Comparison of ENCODE assay signal across 8 mouse cellular contexts in genomic region chr13:43615577-43616254, GRCm38 (mm10). TPM values are rescaled to one million over a fixed set of nuclear protein-coding genes. Genes with fewer than 3 reads are reported as not detected.
DNase-seq lines count a peak whose midpoint lies in the region; ATAC-seq lines count a peak whose summit lies in the region.

Gene Rnf182 (plus strand): TSS chr13:43615710.

- ATAC-seq in erythroblast, adult 5-6 weeks (replicated peaks; ENCODE audit: low FRiP score, poor library complexity, severe bottlenecking), result no peak
- ATAC-seq in intestine, embryonic 16.5 days, result peak; percentile 91

- peak within 1 kb of the TSS; percentile 97 for H3K4me2 ChIP-seq in intestine, embryonic 16.5 days (ENCODE audit: low read depth, low read length)

- peaks cover 44% of the 10 kb centered on the region for H3K27me3 ChIP-seq in erythroblast, embryonic 14.5 days (ENCODE audit: control insufficient read depth)
- H3K27me3 ChIP-seq in intestine, embryonic 16.5 days (replicated peaks; ENCODE audit: control insufficient read depth, insufficient read depth, low read length), result no peaks in the 10 kb centered on the region
- peaks cover 32% of the 10 kb centered on the region for H3K27me3 ChIP-seq in midbrain, embryonic 10.5 days (ENCODE audit: low read depth, poor library complexity, severe bottlenecking)

- H3K27ac ChIP-seq in intestine, embryonic 16.5 days (ENCODE audit: low read length), result no peak within 1 kb of the TSS
- H3K27ac ChIP-seq in midbrain, embryonic 10.5 days (replicated peaks), result peak within 1 kb of the TSS; percentile 91

- no peaks in the 10 kb centered on the region for H3K36me3 ChIP-seq in erythroblast, embryonic 14.5 days (ENCODE audit: control insufficient read depth)
- no peaks in the 10 kb centered on the region for H3K36me3 ChIP-seq in intestine, embryonic 16.5 days (ENCODE audit: control insufficient read depth, insufficient read depth, low read length)
- H3K36me3 ChIP-seq in midbrain, embryonic 10.5 days, result no peaks in the 10 kb centered on the region

- H3K4me1 ChIP-seq in erythroblast, embryonic 14.5 days (ENCODE audit: control insufficient read depth), result peaks cover 11% of the 10 kb centered on the region
- peaks cover 12% of the 10 kb centered on the region for H3K4me1 ChIP-seq in intestine, embryonic 16.5 days (ENCODE audit: control insufficient read depth, insufficient read depth, low read length)
- peaks cover 22% of the 10 kb centered on the region for H3K4me1 ChIP-seq in midbrain, embryonic 10.5 days

- WGBS in intestine, embryonic 16.5 days, result under 1% methylated on average over 55 of the region's 58 CpGs
- under 1% methylated on average over 58 of the region's 58 CpGs for WGBS in midbrain, embryonic 10.5 days

- H3K9ac ChIP-seq in intestine, embryonic 16.5 days (ENCODE audit: low read depth, low read length), result peak within 1 kb of the TSS; percentile 74

- intact Hi-C loops in left cerebral cortex, postnatal 36 days (cut with DNase I), result no loop called here

- no peaks in the 10 kb centered on the region for H3K9me3 ChIP-seq in erythroblast, embryonic 14.5 days (ENCODE audit: control insufficient read depth, low read length)
- no peaks in the 10 kb centered on the region for H3K9me3 ChIP-seq in intestine, embryonic 16.5 days (ENCODE audit: control insufficient read depth, low read length)
- no peaks in the 10 kb centered on the region for H3K9me3 ChIP-seq in midbrain, embryonic 10.5 days (replicated peaks)

- peak within 1 kb of the TSS; percentile 48 for H3K4me3 ChIP-seq in erythroblast, embryonic 14.5 days (replicated peaks)
- H3K4me3 ChIP-seq in intestine, embryonic 16.5 days (ENCODE audit: low read length), result peak within 1 kb of the TSS; percentile 73
- H3K4me3 ChIP-seq in midbrain, embryonic 10.5 days, result peak within 1 kb of the TSS; percentile 72

- peak; percentile 96 for DNase-seq in embryo, embryonic 11 days
- DNase-seq in gastrocnemius, postnatal 4 days (ENCODE audit: low spot score in 2 of 2), result peak; percentile 57 to 79
- DNase-seq in left cerebral cortex, postnatal 36 days (ENCODE audit: low spot score in 2 of 2), result peak; percentile 77 to 81
- DNase-seq in midbrain, embryonic 10.5 days (ENCODE audit: low spot score), result peak; percentile 91
- DNase-seq in right cerebral cortex, postnatal 4 days, result peak; percentile 80

RNA-seq across cellular contexts. Expression of gene Rnf182, which starts in this region (rescaled TPM):
- polyA plus RNA-seq in erythroblast, embryonic 14.5 days (2012), result not detected in 2 replicates
- total RNA-seq in erythroblast, adult 5-6 weeks (2015; ENCODE audit: low replicate concordance), result not detected in 2 replicates
- not detected in 2 replicates for total RNA-seq in erythroblast, adult 5-6 weeks (2017; ENCODE audit: low replicate concordance)
- under 1 TPM; 0.39 TPM for total RNA-seq in gastrocnemius, postnatal 4 days (2021)
- polyA plus RNA-seq in intestine, embryonic 16.5 days (2015; fragmentation: Nextera tagmentation; extraction: Ambion mirVana), result 0.61 and 1.1 TPM in 2 replicates
- 1 to 10 TPM; 7.1 to 8.4 TPM for total RNA-seq in left cerebral cortex, postnatal 36 days (2021)
- polyA plus RNA-seq in midbrain, embryonic 10.5 days (2016; fragmentation: Nextera tagmentation; extraction: Ambion mirVana), result 6.9 and 7.7 TPM in 2 replicates

Comparison
In these comparisons a context has a peak if more than half of its experiments do, and no peak if none do; other contexts are left out.
1. RNA of gene Rnf182 (total RNA-seq): 7.1 to 8.4 TPM in left cerebral cortex, postnatal 36 days; 0.39 TPM in gastrocnemius, postnatal 4 days and not detected in erythroblast, adult 5-6 weeks; every median in the first group is over 4 times any median in the second.
2. Peak in DNase-seq in gastrocnemius, postnatal 4 days; RNA of the gene not detected or under 1 TPM.
3. Peak in every context shown above with its lines, with median percentiles within 50 percentile points of each other: H3K4me3 ChIP-seq and DNase-seq.